Mouse (Mus musculus): ENCODE results near the gene Pappa. TPM values are rescaled to one million over a fixed set of nuclear protein-coding genes. Genes with fewer than 3 reads are reported as not detected.

Gene Pappa
- polyA plus RNA-seq, 1 experiment: 0.15 TPM

DNA sequence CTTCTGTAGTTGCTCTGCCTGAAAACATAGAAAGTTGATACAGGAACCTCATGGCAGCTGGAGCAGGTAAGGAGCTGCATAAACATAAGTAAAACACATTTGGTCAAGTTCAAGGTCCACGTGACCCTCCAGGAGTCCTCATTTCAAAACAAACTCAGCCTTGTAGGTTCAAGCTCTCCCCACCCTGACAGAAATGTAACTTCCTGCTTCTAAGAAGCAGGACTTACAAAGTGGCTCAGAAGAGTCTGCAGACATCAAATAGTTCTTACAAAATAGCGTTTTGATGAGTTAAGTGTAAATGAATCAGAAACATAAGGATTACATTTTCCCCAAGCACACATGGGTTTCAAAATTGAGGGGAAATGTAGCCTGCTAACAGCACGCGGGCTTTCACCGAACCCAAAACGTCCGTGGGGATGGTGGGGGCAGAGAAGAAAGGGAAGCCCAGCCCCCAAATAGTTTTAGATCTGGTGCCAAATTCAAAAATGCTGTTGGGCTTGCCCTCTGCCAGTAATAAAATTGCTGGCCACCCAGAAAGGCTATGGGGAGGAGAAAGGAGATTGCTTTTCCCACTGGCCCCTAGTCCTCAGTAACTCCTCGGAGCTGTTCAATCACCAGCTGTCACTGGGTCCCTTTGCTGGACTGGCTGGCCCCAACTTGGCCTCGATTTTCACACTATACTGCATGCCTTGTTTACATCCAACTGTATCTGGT, 93.8 kb downstream of the Pappa start:
- H3K27me3 ChIP-seq (ENCODE audit: control insufficient read depth, insufficient read depth, low read length): no peaks in the 10 kb centered on the region
- H3K4me1 ChIP-seq (replicated peaks; ENCODE audit: control insufficient read depth, insufficient read depth, low read length): no peaks in the 10 kb centered on the region
- DNase-seq: no peak
- H3K36me3 ChIP-seq (ENCODE audit: control insufficient read depth, insufficient read depth, low read length): no peaks in the 10 kb centered on the region
- H3K27ac ChIP-seq (ENCODE audit: control insufficient read depth, insufficient read depth, low read length): no peak overlapping the region
- 40% methylated on average over 9 of the region's 9 CpGs for WGBS
- TF ChIP-seq POLR2A (IDR thresholded peaks at IDR 0.05; ENCODE audit: control insufficient read depth, extremely low read depth, insufficient read depth, low read length, poor library complexity): no peak
- TF ChIP-seq CTCF (IDR thresholded peaks at IDR 0.05; ENCODE audit: borderline replicate concordance, control insufficient read depth, extremely low read depth, insufficient read depth, low read length, poor library complexity): no peak
- no peak overlapping the region for H3K4me3 ChIP-seq (ENCODE audit: control insufficient read depth, insufficient read depth, low read length)

DNA sequence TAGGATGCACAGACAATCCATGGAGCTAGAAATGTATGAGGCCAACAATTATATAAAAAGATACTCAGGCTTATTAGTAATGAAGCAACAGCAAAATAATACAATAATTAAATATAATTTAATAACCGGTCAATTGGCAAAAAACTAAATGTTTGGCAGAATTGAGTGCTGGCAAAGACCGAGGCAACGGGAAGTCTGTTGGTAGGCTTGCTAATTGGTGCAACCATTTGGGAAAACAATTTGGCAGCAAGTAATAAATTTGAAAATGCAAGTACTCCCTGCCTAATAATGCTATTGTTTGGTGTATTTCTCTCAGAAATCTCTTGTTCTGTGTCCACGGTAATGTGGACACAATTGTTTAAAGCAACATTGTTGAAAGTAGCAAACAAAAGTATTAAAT, 99.9 kb downstream of the Pappa start:
- TF ChIP-seq POLR2A (IDR thresholded peaks at IDR 0.05; ENCODE audit: control insufficient read depth, extremely low read depth, insufficient read depth, low read length, poor library complexity) (no peak), CTCF (IDR thresholded peaks at IDR 0.05; ENCODE audit: borderline replicate concordance, control insufficient read depth, extremely low read depth, insufficient read depth, low read length, poor library complexity) (no peak)
- H3K27me3 ChIP-seq (ENCODE audit: control insufficient read depth, insufficient read depth, low read length): no peaks in the 10 kb centered on the region
- no peak overlapping the region for H3K4me3 ChIP-seq (ENCODE audit: control insufficient read depth, insufficient read depth, low read length)
- no peaks in the 10 kb centered on the region for H3K4me1 ChIP-seq (replicated peaks; ENCODE audit: control insufficient read depth, insufficient read depth, low read length)
- H3K36me3 ChIP-seq (ENCODE audit: control insufficient read depth, insufficient read depth, low read length): no peaks in the 10 kb centered on the region
- DNase-seq: no peak
- H3K27ac ChIP-seq (ENCODE audit: control insufficient read depth, insufficient read depth, low read length): no peak overlapping the region
- whole genome bisulfite sequencing: 91% methylated on average over 4 of the region's 4 CpGs

DNA sequence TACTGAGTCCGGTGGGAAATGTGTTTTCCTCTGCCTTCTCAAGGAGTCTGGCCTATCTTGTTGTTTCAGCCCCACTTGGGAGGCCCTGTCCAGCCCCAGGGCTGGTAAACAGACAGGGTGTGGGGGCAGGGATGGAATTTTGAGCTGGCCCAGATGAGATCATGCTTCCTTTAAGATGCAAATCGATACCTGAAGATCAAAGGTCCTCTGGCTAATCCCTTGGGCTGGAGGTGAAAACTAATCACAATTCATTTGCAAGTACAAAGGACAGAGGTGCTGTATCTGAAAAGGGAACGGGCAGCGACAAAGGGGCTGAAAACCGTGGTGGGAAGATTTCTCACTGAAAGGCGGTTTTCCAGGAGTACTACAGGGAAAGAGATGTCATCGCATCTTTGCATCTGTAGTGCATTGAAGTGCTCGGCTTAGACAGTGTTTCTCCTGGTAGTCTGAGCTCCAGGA, 114.6 kb downstream of the Pappa start:
- Histone ChIP-seq H3K27ac (ENCODE audit: control insufficient read depth, insufficient read depth, low read length) (no peak overlapping the region), H3K27me3 (ENCODE audit: control insufficient read depth, insufficient read depth, low read length) (no peaks in the 10 kb centered on the region), H3K4me1 (replicated peaks; ENCODE audit: control insufficient read depth, insufficient read depth, low read length) (no peaks in the 10 kb centered on the region), H3K4me3 (ENCODE audit: control insufficient read depth, insufficient read depth, low read length) (no peak overlapping the region), H3K36me3 (ENCODE audit: control insufficient read depth, insufficient read depth, low read length) (no peaks in the 10 kb centered on the region)
- no peak for DNase-seq
- 72% methylated on average over 8 of the region's 8 CpGs for WGBS
- TF ChIP-seq POLR2A (IDR thresholded peaks at IDR 0.05; ENCODE audit: control insufficient read depth, extremely low read depth, insufficient read depth, low read length, poor library complexity) (no peak), CTCF (IDR thresholded peaks at IDR 0.05; ENCODE audit: borderline replicate concordance, control insufficient read depth, extremely low read depth, insufficient read depth, low read length, poor library complexity) (no peak)

DNA sequence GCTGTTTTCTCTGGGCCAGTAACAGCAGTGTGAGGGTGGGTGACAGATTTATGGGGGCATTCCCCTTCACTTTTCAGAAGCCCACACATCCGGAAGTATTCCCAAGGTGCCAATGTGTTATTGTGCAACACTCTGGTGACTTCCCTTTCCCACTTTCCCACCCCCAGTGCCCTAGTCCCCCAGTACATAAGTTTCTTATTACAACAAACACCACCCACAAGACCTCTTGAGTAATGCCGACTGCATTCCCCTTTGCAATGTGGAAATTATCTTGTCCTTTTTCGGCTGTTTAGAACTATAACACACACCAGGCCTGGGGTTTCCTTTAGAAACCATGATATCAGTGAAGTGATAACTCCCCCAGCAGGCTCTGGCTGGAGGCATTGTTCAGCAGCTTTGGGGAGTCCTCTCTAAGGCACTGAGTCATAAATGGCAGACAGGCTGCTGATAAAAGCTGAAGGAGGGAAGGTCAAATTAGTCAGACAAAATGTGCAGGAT, 118.5 kb downstream of the Pappa start:
- TF ChIP-seq POLR2A (IDR thresholded peaks at IDR 0.05; ENCODE audit: control insufficient read depth, extremely low read depth, insufficient read depth, low read length, poor library complexity): no peak
- TF ChIP-seq CTCF (IDR thresholded peaks at IDR 0.05; ENCODE audit: borderline replicate concordance, control insufficient read depth, extremely low read depth, insufficient read depth, low read length, poor library complexity): no peak
- WGBS: 55% methylated on average over 3 of the region's 3 CpGs
- H3K27ac ChIP-seq (ENCODE audit: control insufficient read depth, insufficient read depth, low read length): no peak overlapping the region
- no peaks in the 10 kb centered on the region for H3K27me3 ChIP-seq (ENCODE audit: control insufficient read depth, insufficient read depth, low read length)
- no peak overlapping the region for H3K4me3 ChIP-seq (ENCODE audit: control insufficient read depth, insufficient read depth, low read length)
- no peaks in the 10 kb centered on the region for H3K4me1 ChIP-seq (replicated peaks; ENCODE audit: control insufficient read depth, insufficient read depth, low read length)
- H3K36me3 ChIP-seq (ENCODE audit: control insufficient read depth, insufficient read depth, low read length): no peaks in the 10 kb centered on the region
- no peak for DNase-seq

DNA sequence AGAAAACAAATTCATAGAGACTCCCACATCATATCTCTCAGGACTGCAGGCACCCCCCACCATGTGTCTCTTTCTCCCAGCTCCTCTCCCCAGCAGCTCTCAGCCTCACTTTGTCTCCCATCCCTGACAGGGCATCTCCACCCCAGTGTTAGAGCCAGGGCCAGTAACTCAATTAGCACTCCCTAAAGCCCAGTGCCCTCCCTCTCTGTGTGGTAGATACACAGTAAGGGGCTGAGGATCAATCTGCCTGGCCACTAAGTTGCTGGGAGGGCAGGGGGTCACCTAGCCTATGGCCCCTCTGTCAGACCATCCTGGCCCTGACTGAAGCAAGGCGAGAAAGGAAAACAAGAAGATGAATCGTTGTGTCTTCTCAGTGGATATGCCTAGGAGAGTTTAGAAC, 119.3 kb downstream of the Pappa start:
- Histone ChIP-seq H3K27me3 (ENCODE audit: control insufficient read depth, insufficient read depth, low read length) (no peaks in the 10 kb centered on the region), H3K4me3 (ENCODE audit: control insufficient read depth, insufficient read depth, low read length) (no peak overlapping the region), H3K36me3 (ENCODE audit: control insufficient read depth, insufficient read depth, low read length) (no peaks in the 10 kb centered on the region), H3K27ac (ENCODE audit: control insufficient read depth, insufficient read depth, low read length) (no peak overlapping the region), H3K4me1 (replicated peaks; ENCODE audit: control insufficient read depth, insufficient read depth, low read length) (no peaks in the 10 kb centered on the region)
- 66% methylated on average over 2 of the region's 2 CpGs for WGBS
- no peak for TF ChIP-seq POLR2A (IDR thresholded peaks at IDR 0.05; ENCODE audit: control insufficient read depth, extremely low read depth, insufficient read depth, low read length, poor library complexity)
- no peak for TF ChIP-seq CTCF (IDR thresholded peaks at IDR 0.05; ENCODE audit: borderline replicate concordance, control insufficient read depth, extremely low read depth, insufficient read depth, low read length, poor library complexity)
- DNase-seq: no peak

DNA sequence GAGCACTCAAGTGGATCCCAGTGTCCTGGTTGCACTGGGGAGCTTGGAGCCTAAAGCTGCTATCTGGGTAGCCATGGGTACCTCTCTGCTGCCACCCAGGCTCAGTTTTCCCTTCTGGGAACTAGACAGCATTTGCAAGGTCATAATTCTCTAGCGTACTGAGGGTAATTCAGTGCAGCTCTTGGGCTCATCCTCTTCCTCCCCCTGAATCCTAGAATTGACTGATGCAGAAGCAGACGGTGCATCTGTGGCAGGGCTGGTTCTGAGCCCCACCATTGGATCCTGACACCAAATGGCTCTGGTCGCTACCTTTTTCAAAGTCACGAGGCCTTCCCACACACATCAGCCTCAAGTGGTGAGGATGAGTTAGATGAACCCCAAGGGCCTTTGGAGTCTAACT, 121.0 kb downstream of the Pappa start:
- TF ChIP-seq POLR2A (IDR thresholded peaks at IDR 0.05; ENCODE audit: control insufficient read depth, extremely low read depth, insufficient read depth, low read length, poor library complexity) (no peak), CTCF (IDR thresholded peaks at IDR 0.05; ENCODE audit: borderline replicate concordance, control insufficient read depth, extremely low read depth, insufficient read depth, low read length, poor library complexity) (no peak)
- no peak overlapping the region for H3K27ac ChIP-seq (ENCODE audit: control insufficient read depth, insufficient read depth, low read length)
- no peaks in the 10 kb centered on the region for H3K27me3 ChIP-seq (ENCODE audit: control insufficient read depth, insufficient read depth, low read length)
- WGBS: 96% methylated on average over 4 of the region's 4 CpGs
- H3K36me3 ChIP-seq (ENCODE audit: control insufficient read depth, insufficient read depth, low read length): no peaks in the 10 kb centered on the region
- H3K4me1 ChIP-seq (replicated peaks; ENCODE audit: control insufficient read depth, insufficient read depth, low read length): no peaks in the 10 kb centered on the region
- DNase-seq: no peak
- no peak overlapping the region for H3K4me3 ChIP-seq (ENCODE audit: control insufficient read depth, insufficient read depth, low read length)
